Mouse (Mus musculus) embryo, embryonic 11.5 days (tissue): ENCODE data around the gene Tmprss9.

Source experiments
- DNase-seq: peaks from one replicate; pipeline ENCODE4 v3.0.0-alpha.2; 2012; ENCODE audit warnings: low read depth, low spot score

Gene Tmprss9

GRCm38 (mm10) chr10:80936810-80937164 lies 65.1 kb downstream of the Tmprss9 start:
- no peak for DNase-seq

DNA sequence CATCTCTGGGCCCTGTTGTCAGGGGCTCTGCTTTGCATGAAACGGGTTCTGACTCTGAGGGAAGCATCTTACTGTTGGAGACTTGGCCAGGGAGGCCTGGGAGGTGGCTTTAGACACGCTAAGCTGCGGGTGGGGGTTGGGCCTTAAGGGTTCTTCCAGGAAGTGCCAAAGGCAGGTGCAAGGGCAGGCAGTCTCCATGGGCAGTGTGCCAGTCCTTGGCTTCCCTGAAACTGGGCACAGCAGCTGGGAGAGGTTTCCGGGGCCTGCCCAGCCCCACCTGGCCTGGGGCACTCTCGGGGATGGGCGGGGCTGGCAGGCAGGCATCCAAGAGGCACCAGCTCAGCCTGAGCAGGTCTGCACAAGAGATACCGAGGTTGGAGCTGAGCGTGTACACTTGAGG lies 66.0 kb downstream of the Tmprss9 start:
- DNase-seq = no peak

GRCm38 (mm10) chr10:80938831-80939550 lies 67.3 kb downstream of the Tmprss9 start:
- no peak for DNase-seq

GRCm38 (mm10) chr10:80939671-80940070 lies 68.0 kb downstream of the Tmprss9 start:
- DNase-seq = peak; percentile 75

DNA sequence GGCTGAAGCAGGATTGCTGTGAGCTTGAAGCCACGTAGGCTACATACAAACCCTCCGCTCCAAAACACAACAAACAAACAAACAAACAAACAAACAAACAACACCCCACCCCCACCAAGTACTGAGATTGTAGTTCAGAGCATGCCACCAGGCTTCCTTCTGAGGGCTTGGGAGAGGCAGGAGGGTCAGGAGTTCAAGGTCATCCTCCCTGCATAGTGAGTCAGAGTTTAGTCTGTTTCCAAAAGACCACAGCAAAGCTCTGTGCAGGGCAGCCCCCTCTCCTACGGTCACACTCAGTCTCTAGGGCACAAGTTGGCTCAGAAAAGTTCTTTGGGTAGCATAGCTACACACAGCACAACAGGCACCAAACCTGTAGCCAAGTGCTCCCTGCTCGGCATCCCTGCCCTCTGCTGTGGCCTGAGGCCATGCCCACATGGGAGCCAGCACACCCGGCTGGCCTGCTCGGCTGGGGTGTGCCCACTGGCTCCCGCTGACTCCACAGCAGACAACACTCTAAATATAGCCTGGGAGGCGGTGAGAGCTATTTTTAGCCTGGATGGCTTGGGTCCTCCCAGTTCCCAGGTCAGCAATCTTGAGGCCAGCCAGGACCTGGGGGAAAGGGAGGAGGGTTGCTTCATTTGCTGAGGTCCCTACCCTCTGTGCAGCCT lies 68.8 kb downstream of the Tmprss9 start:
- no peak for DNase-seq

DNA sequence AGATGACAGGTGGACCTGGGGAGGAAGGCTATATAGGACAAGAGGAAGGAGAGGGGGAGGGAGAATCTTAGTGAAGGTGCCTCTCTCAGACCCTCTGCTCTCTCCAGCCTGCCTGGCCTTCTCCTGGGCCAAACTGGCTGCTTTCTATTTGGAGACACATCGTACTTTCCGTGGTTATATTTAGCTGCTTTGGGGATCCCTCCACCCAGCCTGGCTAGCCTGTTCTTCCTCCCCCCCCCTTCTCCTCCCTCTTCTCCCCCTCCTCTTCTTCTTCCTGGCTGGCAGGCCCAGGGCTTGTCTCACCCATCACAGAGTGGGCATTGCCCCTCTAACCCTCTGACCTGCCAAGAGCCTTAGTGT lies 69.3 kb downstream of the Tmprss9 start:
- no peak for DNase-seq

GRCm38 (mm10) chr10:80942919-80943318 lies 71.3 kb downstream of the Tmprss9 start:
- DNase-seq = no peak

- DNase-seq = no peak
Observed at GRCm38 (mm10) chr10:80943701-80944100, 72.1 kb downstream of the Tmprss9 start.

- no peak for DNase-seq
Observed at GRCm38 (mm10) chr10:80944231-80944630, 72.6 kb downstream of the Tmprss9 start.

- DNase-seq = no peak
Observed at GRCm38 (mm10) chr10:80946684-80947437, 75.2 kb downstream of the Tmprss9 start.

- DNase-seq = no peak
Observed at GRCm38 (mm10) chr10:80947802-80948201, 76.2 kb downstream of the Tmprss9 start.

- DNase-seq = no peak
Observed at GRCm38 (mm10) chr10:80948570-80948969, 76.9 kb downstream of the Tmprss9 start.

DNA sequence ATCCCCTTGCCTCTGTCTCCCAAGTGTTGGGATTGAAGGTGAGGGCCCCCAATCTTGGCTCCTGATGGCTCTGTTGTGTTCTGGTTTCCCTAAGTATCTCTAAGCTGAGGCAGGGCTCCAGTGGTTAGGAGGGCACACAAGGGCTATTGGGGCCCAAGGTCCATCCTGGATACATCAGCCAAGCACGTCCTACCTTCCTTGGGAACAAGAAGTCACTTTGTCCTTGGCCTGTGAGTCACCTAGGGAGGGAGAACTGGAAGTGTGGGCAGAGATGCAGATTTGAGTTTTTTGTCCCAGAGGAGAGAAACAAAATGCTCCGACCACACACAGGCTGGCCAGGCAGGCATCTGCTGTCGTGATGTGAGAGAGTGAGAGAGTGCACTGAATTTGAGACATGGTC lies 77.4 kb downstream of the Tmprss9 start:
- DNase-seq = no peak
